ENCODE assay signal across 8 mouse cellular contexts in the genomic region with DNA sequence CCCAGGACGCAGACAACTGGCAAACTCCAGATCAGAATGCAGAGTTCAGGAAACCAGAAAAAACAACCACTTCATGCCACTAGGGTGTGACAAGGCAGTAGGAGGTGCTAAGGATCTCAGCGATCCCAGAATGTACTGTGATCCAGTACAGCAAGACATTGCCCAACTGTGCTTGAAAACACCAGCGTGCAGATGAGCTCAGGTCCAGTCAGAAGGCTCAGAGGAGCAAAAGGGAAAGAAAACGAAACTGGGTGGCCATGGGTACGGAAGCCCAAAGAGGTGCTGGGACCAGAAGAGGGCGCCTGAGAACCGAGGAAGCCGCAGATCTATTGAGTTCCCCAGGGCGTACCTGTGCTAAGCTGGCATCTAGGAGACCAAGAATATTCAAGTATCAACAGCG. TPM values are rescaled to one million over a fixed set of nuclear protein-coding genes. Genes with fewer than 3 reads are reported as not detected.
DNase-seq lines count a peak whose midpoint lies in the region; ATAC-seq lines count a peak whose summit lies in the region.

No protein-coding gene starts in this region.

- H3K36me3 ChIP-seq in hindbrain, embryonic 11.5 days (ENCODE audit: control insufficient read depth, insufficient read depth, low read length) = no peaks in the 10 kb centered on the region

- H3K9ac ChIP-seq in hindbrain, embryonic 11.5 days (ENCODE audit: low read depth, low read length) = no peak overlapping the region

- peak; percentile 50 for DNase-seq in Muller cell, postnatal 12 days (ENCODE audit: inconsistent ontology term)
- peak; percentile 66 for DNase-seq in cerebellum, adult 9-10 months
- peak; percentile 8 to 66 for DNase-seq in frontal cortex, adult 2 months (ENCODE audit: extremely low spot score in 1 of 2, low spot score in 1 of 2)
- peak; percentile 38 for DNase-seq in hindbrain, embryonic 11.5 days (ENCODE audit: low spot score)
- DNase-seq in layer of hippocampus, postnatal 10 days (ENCODE audit: low spot score in 2 of 2) = peak; percentile 43 to 60
- peak; percentile 75 for DNase-seq in lung, postnatal 10 days
- DNase-seq in retina, adult 2 months (ENCODE audit: low read depth, low spot score) = peak; percentile 42
- peak; percentile 62 to 67 for DNase-seq in thymus, postnatal 36 days

- no peaks in the 10 kb centered on the region for H3K27me3 ChIP-seq in hindbrain, embryonic 11.5 days (ENCODE audit: control insufficient read depth, insufficient read depth, low read length)

- H3K9me3 ChIP-seq in hindbrain, embryonic 11.5 days (ENCODE audit: control insufficient read depth, low read length) = no peaks in the 10 kb centered on the region

- H3K4me3 ChIP-seq in hindbrain, embryonic 11.5 days (ENCODE audit: low read depth, low read length) = no peak overlapping the region

- no peak for ATAC-seq in hindbrain, embryonic 11.5 days (ENCODE audit: low FRiP score)

- peak overlapping the region; percentile 19 for H3K4me2 ChIP-seq in hindbrain, embryonic 11.5 days (replicated peaks; ENCODE audit: low read depth, low read length)

- H3K27ac ChIP-seq in hindbrain, embryonic 11.5 days (ENCODE audit: low read depth, low read length) = no peak overlapping the region

- WGBS in hindbrain, embryonic 11.5 days = 14% methylated on average over 10 of the region's 10 CpGs

- no peaks in the 10 kb centered on the region for H3K4me1 ChIP-seq in hindbrain, embryonic 11.5 days (replicated peaks; ENCODE audit: control insufficient read depth, insufficient read depth, low read length)

RNA-seq across cellular contexts. Expression of gene Opn1mw, which starts 11.8 kb away (rescaled TPM):
- polyA plus RNA-seq in frontal cortex, adult 2 months (2012; rRNA removed) = 0.25 and 0.32 TPM in 2 replicates
- polyA plus RNA-seq in hindbrain, embryonic 11.5 days (2014; fragmentation: Nextera tagmentation; extraction: Ambion mirVana) = not detected in 2 replicates
- total RNA-seq in layer of hippocampus, postnatal 10 days (2021) = not detected

RNA-seq across cellular contexts. Expression of gene Mecp2, which starts 19.7 kb away (rescaled TPM):
- polyA plus RNA-seq in frontal cortex, adult 2 months (2012; rRNA removed) = 29.7 and 30.6 TPM in 2 replicates
- polyA plus RNA-seq in hindbrain, embryonic 11.5 days (2014; fragmentation: Nextera tagmentation; extraction: Ambion mirVana) = 14.4 and 15.8 TPM in 2 replicates
- total RNA-seq in layer of hippocampus, postnatal 10 days (2021) = 10 to 100 TPM; 74.3 to 75.1 TPM

RNA-seq across cellular contexts. Expression of gene Tex28, which starts 52.1 kb away (rescaled TPM):
- polyA plus RNA-seq in frontal cortex, adult 2 months (2012; rRNA removed) = not detected in 2 replicates
- polyA plus RNA-seq in hindbrain, embryonic 11.5 days (2014; fragmentation: Nextera tagmentation; extraction: Ambion mirVana) = not detected in 2 replicates
- total RNA-seq in layer of hippocampus, postnatal 10 days (2021) = not detected
